Mouse (Mus musculus) thymus, adult 2 months (tissue): ENCODE data around the gene Erf. TPM values are rescaled to one million over a fixed set of nuclear protein-coding genes. Genes with fewer than 3 reads are reported as not detected.

Source experiments
- DNase-seq: peaks from one replicate; pipeline ENCODE4 v3.0.0; 2021
- H3K27ac ChIP-seq: fragments of 200-500 bp; 2 replicates; pipeline ENCODE4 v1.5.1; 2012; ENCODE audit warnings: low read length, control low read depth; ENCODE audit not compliant: control insufficient read depth, insufficient read depth
- H3K27me3 ChIP-seq: fragments of 200-500 bp; 2 replicates; pipeline ENCODE4 v1.6.1; 2012; ENCODE audit warnings: mild to moderate bottlenecking, low read length, moderate library complexity, mixed read lengths; ENCODE audit not compliant: control insufficient read depth, insufficient read depth
- H3K36me3 ChIP-seq: fragments of 200-500 bp; 2 replicates; pipeline ENCODE4 v1.6.1; 2012; ENCODE audit warnings: mild to moderate bottlenecking, low read length, moderate library complexity; ENCODE audit not compliant: control insufficient read depth, insufficient read depth
- H3K4me1 ChIP-seq: fragments of 200-500 bp; replicated peaks from 2 replicates; pipeline ENCODE4 v1.6.1; 2012; ENCODE audit warnings: low read length; ENCODE audit not compliant: control insufficient read depth, insufficient read depth
- H3K4me3 ChIP-seq: fragments of 200-500 bp; 2 replicates; pipeline ENCODE4 v1.5.1; 2012; ENCODE audit warnings: mild to moderate bottlenecking, low read length, control low read depth, moderate library complexity; ENCODE audit not compliant: control insufficient read depth, insufficient read depth
- CTCF ChIP-seq: fragments of 200-500 bp; IDR thresholded peaks from 2 replicates; pipeline ENCODE4 v1.5.1; 2012; ENCODE audit warnings: mild to moderate bottlenecking, control low read depth, low read length, moderate library complexity, borderline replicate concordance; ENCODE audit not compliant: control insufficient read depth, poor library complexity, insufficient read depth; ENCODE audit errors: extremely low read depth
- POLR2A ChIP-seq: fragments of 200-500 bp; IDR thresholded peaks from 2 replicates; pipeline ENCODE4 v1.6.1; 2012; ENCODE audit warnings: mild to moderate bottlenecking, low read length, control low read depth, moderate library complexity; ENCODE audit not compliant: control insufficient read depth, poor library complexity, insufficient read depth; ENCODE audit errors: extremely low read depth
- WGBS: fragments of 180-500 bp; shearing (Covaris S2); methylation state at CpG from one replicate; pipeline ENCODE4 v1.1.7; 2018; 5-methylcytosine and 5-hydroxymethylcytosine counted together
- polyA plus RNA-seq: library from polyadenylated mRNA; depleted of rRNA; stranded (reverse); fragments of >200 nt; gene quantifications from 2 replicates; pipeline ENCODE4 v1.2.3, GENCODE M21; 2012

Gene Erf
- polyA plus RNA-seq, 1 experiment: 59.4 TPM

DNA sequence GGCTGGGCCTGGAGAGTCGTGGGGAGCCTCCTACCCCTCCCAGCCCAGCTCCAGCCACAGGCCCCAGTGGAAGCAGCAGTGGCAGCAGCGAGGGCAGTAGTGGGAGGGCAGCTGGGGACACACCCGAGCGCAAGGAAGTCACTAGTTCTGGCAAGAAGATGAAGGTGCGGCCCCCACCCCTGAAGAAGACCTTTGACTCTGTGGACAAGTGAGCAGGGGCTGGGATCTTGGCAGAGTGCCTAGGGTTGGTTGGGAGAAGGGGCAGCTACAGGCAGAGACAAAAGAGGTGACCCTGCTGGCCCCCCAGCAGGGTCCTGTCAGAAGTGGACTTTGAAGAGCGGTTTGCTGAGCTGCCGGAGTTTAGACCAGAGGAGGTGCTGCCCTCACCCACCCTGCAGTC is 41.5 kb upstream of the Erf start:
- WGBS: 84% methylated on average over 7 of the region's 7 CpGs
- Histone ChIP-seq H3K27me3 (no peaks in the 10 kb centered on the region), H3K4me1 (peaks cover 9% of the 10 kb centered on the region), H3K36me3 (peaks cover 56% of the 10 kb centered on the region), H3K27ac (no peak overlapping the region), H3K4me3 (no peak overlapping the region)
- TF ChIP-seq POLR2A: no peak
- TF ChIP-seq CTCF: no peak
- no peak for DNase-seq

DNA sequence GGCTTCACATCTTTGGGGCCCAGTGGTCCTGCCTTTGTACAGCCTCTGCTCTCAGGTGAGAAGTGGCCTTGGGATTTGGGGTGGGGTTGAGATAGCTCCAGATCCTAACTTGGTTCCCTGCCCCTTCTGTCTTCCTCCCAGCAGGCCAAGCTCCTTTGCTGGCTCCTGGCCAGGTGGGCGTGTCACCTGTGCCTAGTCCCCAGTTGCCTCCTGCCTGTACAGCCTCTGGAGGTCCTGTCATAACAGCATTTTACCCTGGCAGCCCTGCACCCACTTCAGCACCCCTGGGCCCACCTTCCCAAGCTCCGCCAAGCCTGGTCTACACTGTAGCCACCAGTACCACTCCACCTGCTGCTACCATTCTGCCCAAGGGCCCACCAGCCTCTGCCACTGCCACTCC is 40.4 kb upstream of the Erf start:
- 91% methylated on average over 2 of the region's 2 CpGs for WGBS
- Histone ChIP-seq H3K27ac (no peak overlapping the region), H3K36me3 (peaks cover 68% of the 10 kb centered on the region), H3K27me3 (no peaks in the 10 kb centered on the region), H3K4me3 (no peak overlapping the region), H3K4me1 (peaks cover under 1% of the 10 kb centered on the region; the same call in 1 of the 2 replicates)
- no peak for DNase-seq
- no peak for TF ChIP-seq POLR2A
- TF ChIP-seq CTCF: no peak

DNA sequence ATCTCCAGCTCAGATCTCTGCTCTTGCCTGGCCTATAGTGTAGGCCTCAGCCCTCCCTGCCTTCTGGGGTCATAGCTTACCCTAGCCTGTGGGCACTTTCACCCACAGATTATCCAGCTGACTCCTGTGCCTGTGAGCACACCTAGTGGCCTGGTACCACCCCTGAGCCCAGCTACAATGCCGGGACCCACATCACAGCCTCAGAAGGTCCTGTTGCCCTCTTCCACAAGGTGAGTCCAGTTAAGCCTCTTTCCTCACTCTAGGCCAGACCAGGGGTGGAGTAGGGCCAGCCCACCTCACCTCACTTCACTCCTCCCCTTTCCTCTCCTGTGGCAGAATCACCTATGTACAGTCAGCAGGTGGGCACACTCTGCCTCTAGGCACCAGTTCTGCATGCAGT is 39.9 kb upstream of the Erf start:
- TF ChIP-seq CTCF: no peak
- no peak for TF ChIP-seq POLR2A
- peaks cover 72% of the 10 kb centered on the region for H3K36me3 ChIP-seq
- H3K27ac ChIP-seq: no peak overlapping the region
- WGBS: 96% methylated on average over 1 of the region's 1 CpGs
- no peak overlapping the region for H3K4me3 ChIP-seq
- no peak for DNase-seq
- no peaks in the 10 kb centered on the region for H3K4me1 ChIP-seq
- no peaks in the 10 kb centered on the region for H3K27me3 ChIP-seq

DNA sequence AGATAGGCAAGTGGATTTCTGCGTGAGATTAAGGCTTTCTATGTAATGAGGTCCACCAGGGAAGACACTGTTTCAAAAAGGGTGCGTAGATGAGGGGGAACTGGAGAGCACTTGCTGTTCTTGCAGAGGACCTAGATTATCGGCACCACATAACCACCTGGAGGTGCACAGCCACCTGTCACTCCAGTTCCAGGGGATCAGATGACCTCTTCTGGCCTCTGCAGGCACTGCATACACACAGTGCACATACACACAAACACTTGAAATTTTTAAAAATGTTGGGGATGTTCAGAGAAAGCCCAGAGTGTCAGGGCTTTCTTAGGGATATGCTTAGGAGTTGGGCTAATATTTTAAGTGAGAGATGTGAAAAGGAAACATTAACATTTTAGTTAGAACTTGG is 39.4 kb upstream of the Erf start:
- Histone ChIP-seq H3K36me3 (peaks cover 76% of the 10 kb centered on the region), H3K27ac (no peak overlapping the region), H3K27me3 (no peaks in the 10 kb centered on the region), H3K4me3 (no peak overlapping the region), H3K4me1 (no peaks in the 10 kb centered on the region)
- no peak for DNase-seq
- WGBS: 95% methylated on average over 3 of the region's 3 CpGs
- TF ChIP-seq CTCF (no peak), POLR2A (no peak)

DNA sequence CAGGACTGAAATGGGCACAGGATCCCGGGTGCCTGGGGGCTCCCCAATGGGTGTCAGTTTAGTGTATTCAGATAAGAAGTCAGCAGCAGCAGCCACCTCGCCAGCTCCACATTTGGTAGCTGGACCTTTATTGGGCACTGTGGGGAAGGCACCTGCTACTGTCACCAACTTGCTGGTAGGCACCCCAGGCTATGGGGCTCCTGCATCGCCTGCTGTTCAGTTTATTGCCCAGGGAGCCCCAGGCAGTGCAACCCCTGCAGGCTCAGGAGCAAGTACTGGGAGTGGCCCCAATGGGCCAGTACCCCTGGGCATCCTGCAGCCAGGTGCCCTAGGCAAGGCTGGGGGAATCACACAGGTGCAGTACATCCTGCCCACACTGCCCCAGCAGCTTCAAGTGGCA is 38.2 kb upstream of the Erf start:
- peak; percentile 2 for DNase-seq
- no peak overlapping the region for H3K4me3 ChIP-seq
- 95% methylated on average over 3 of the region's 3 CpGs for WGBS
- H3K27ac ChIP-seq: no peak overlapping the region
- H3K4me1 ChIP-seq: peaks cover 7% of the 10 kb centered on the region
- H3K36me3 ChIP-seq: peaks cover 76% of the 10 kb centered on the region
- TF ChIP-seq POLR2A (no peak), CTCF (no peak)
- no peaks in the 10 kb centered on the region for H3K27me3 ChIP-seq

DNA sequence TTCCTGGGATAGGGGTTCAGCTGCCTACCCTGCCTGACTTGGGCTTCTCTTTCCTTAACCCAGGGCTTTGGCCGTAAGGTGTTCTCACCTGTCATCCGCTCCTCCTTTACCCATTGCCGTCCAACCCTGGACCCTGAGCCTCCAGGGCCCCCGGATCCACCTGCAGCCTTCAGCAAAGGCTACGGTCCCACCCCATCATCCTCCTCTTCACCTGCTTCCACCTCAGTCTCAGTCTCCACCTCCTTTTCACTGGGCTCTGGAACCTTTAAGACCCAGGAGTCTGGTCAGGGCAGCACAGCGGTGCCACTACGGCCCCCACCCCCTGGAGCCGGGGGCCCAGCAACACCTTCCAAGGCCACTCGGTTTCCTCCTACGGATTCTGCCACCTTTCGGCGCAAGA is 37.5 kb upstream of the Erf start:
- DNase-seq: peak; percentile 1
- 99% methylated on average over 12 of the region's 12 CpGs for WGBS
- no peaks in the 10 kb centered on the region for H3K27me3 ChIP-seq
- peaks cover 14% of the 10 kb centered on the region for H3K4me1 ChIP-seq
- peaks cover 71% of the 10 kb centered on the region for H3K36me3 ChIP-seq
- H3K4me3 ChIP-seq: no peak overlapping the region
- H3K27ac ChIP-seq: no peak overlapping the region
- TF ChIP-seq POLR2A (no peak), CTCF (no peak)

DNA sequence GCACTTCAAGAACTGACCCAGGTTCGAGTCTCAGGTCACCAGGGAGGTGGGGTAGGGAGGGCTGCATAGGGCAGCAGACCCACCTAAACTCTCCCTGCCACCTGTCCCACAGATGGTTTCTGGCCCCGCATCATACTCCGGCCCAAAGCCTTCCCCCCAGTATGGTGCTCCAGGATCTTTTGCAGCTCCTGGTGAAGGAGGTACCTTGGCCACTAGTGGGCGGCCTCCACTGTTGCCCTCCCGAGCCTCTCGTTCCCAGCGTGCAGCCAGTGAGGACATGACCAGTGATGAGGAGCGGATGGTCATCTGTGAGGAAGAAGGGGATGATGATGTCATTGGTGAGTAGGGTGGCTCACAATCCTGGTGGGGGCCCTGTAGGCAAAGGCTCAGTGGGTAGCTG is 36.4 kb upstream of the Erf start:
- TF ChIP-seq CTCF: no peak
- TF ChIP-seq POLR2A: no peak
- Histone ChIP-seq H3K36me3 (peaks cover 61% of the 10 kb centered on the region), H3K4me1 (peaks cover 18% of the 10 kb centered on the region), H3K27ac (no peak overlapping the region), H3K27me3 (no peaks in the 10 kb centered on the region), H3K4me3 (no peak overlapping the region)
- DNase-seq: no peak
- 95% methylated on average over 8 of the region's 8 CpGs for WGBS
